Mouse (Mus musculus) liver, embryonic 13.5 days (tissue): Measurements from ENCODE around the gene Setd1a. TPM values are rescaled to one million over a fixed set of nuclear protein-coding genes. Genes with fewer than 3 reads are reported as not detected.
"Not testable (repeated sequence)": the region's sequence is repeated elsewhere in the genome, so short reads cannot be mapped to it uniquely, and the experiment has no call there.

Experiments
- ATAC-seq: fragments of 200-750 bp; cut with Nextera tagmentation; 2 replicates; pipeline ENCODE4 v1.8.0; 2017; ENCODE audit warnings: low read depth, mild to moderate bottlenecking, moderate number of reproducible peaks, moderate library complexity
- DNase-seq: peaks from one replicate; pipeline ENCODE4 v3.0.0; 2022
- H3K27ac ChIP-seq: fragments of 300-500 bp; sonication (generic); 2 replicates; pipeline ENCODE4 v1.5.1; 2015; ENCODE audit warnings: moderate library complexity, mild to moderate bottlenecking, inconsistent platforms
- H3K27me3 ChIP-seq: fragments of 300-500 bp; sonication (generic); 2 replicates; pipeline ENCODE4 v1.6.1; 2015; ENCODE audit warnings: mild to moderate bottlenecking, inconsistent platforms
- H3K36me3 ChIP-seq: fragments of 300-500 bp; sonication (generic); 2 replicates; pipeline ENCODE4 v1.6.1; 2015; ENCODE audit warnings: mild to moderate bottlenecking, inconsistent platforms
- H3K4me1 ChIP-seq: fragments of 300-500 bp; sonication (generic); replicated peaks from 2 replicates; pipeline ENCODE4 v1.6.1; 2015; ENCODE audit warnings: inconsistent platforms
- H3K4me2 ChIP-seq: fragments of 300-500 bp; sonication (generic); 2 replicates; pipeline ENCODE4 v1.6.1; 2015; ENCODE audit warnings: inconsistent platforms, mild to moderate bottlenecking, moderate library complexity
- H3K4me3 ChIP-seq: fragments of 300-500 bp; sonication (generic); replicated peaks from 2 replicates; pipeline ENCODE4 v1.5.1; 2015; ENCODE audit warnings: mild to moderate bottlenecking, inconsistent platforms
- H3K9ac ChIP-seq: fragments of 300-500 bp; sonication (generic); 2 replicates; pipeline ENCODE4 v1.6.1; 2015; ENCODE audit warnings: mild to moderate bottlenecking, inconsistent platforms
- H3K9me3 ChIP-seq: fragments of 300-500 bp; sonication (generic); replicated peaks from 2 replicates; pipeline ENCODE4 v1.6.1; 2016; ENCODE audit warnings: inconsistent platforms
- WGBS: fragments of 180-500 bp; shearing (Covaris S2); methylation state at CpG from one replicate; pipeline ENCODE4 v1.1.7; 2015; ENCODE audit not compliant: insufficient replicate concordance; 5-methylcytosine and 5-hydroxymethylcytosine counted together
- polyA plus RNA-seq: library from polyadenylated mRNA; unstranded; fragments of >200 nt; fragmentation: Nextera tagmentation; extraction: Ambion mirVana; gene quantifications from 2 replicates; pipeline ENCODE4 v1.2.1, GENCODE M21; 2015

The Setd1a gene
- 8.4 and 9.0 TPM in 2 replicates for polyA plus RNA-seq

DNA sequence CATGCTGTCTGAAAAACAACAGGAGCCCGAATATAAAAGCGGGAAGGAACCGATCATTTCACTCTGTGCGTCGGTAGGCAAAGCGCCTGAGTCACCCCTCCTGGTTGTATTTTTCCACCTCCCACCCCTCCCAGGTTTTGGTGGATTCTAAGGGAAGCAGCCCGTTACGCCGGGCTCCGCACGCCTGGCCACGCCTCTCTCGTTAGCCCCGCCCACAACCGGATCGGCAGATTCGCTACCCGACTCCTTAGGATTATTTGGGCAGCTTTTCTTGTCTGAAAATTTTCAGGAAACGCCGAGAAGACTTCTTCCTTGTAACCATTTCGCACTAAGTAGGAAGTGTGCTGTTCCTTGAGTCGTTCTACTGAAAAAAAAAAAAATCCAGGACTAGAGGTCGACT, at the start of gene Setd1a:
Gene Setd1a (plus strand): TSS at position 245 of the 400 bp plus-strand sequence.
- Histone ChIP-seq H3K4me3 (peak within 1 kb of the TSS; percentile 93), H3K27me3 (no peaks in the 10 kb centered on the region), H3K36me3 (peaks cover 32% of the 10 kb centered on the region), H3K4me1 (peaks cover 58% of the 10 kb centered on the region), H3K4me2 (peak within 1 kb of the TSS; percentile 91), H3K27ac (peak within 1 kb of the TSS; percentile 96), H3K9ac (peak within 1 kb of the TSS; percentile 93), H3K9me3 (no peaks in the 10 kb centered on the region)
- ATAC-seq (peak; percentile 56), DNase-seq (peak; percentile 76)
- 0% methylated on average over 23 of the region's 23 CpGs for WGBS

DNA sequence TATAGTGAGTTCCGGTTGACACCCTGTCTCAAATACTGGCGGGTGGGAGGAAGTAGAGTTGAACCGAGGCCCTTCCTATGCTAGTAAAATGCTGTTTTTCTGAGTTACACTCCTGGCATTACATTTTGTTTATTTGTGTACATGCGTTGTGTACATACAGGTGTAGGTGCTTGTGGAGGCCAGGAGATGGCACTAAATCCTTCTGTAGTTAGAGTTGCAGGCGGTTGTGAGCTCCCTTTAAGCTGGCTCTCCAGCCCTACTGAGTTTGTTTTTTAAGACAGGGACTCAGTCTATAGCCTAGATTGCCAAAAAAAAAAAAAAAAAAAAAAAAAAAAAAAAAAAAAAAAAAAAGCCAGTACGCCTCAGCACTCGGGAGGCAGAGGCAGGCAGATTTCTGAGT, 48.6 kb upstream of the Setd1a start:
- Histone ChIP-seq H3K9ac (no peak overlapping the region), H3K9me3 (no peaks in the 10 kb centered on the region), H3K4me3 (no peak overlapping the region), H3K4me1 (no peaks in the 10 kb centered on the region), H3K36me3 (no peaks in the 10 kb centered on the region), H3K4me2 (no peak overlapping the region), H3K27me3 (no peaks in the 10 kb centered on the region), H3K27ac (no peak overlapping the region)
- ATAC-seq: no peak
- DNase-seq: no peak
- WGBS: 63% methylated on average over 7 of the region's 7 CpGs

DNA sequence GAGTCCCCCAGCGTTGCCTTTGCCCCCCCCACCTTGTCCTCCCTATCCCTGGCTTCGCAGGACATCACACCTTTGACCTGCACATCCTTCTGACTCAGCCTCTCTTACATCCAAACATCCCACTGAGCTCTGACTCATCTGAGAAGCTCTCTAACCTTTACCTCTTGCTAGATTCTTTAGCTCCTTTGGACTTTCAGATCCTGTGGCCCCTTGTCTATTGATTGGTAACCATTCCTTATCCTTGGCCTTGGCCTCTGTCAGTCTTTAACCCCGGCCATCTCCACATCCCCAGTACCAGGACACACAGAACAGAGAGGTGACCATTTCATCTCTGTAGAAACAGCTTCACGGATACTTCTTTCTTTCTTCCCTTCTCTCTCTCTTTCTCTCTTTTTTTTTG, 46.3 kb upstream of the Setd1a start:
- Histone ChIP-seq H3K4me2 (no peak overlapping the region), H3K27ac (no peak overlapping the region), H3K27me3 (no peaks in the 10 kb centered on the region), H3K9ac (no peak overlapping the region), H3K4me3 (no peak overlapping the region), H3K36me3 (no peaks in the 10 kb centered on the region), H3K9me3 (no peaks in the 10 kb centered on the region), H3K4me1 (no peaks in the 10 kb centered on the region)
- no peak for ATAC-seq
- WGBS: 48% methylated on average over 4 of the region's 4 CpGs
- DNase-seq: no peak

GRCm38 (mm10) chr7:127732066-127732465, 44.4 kb upstream of the Setd1a start, which contains the start of gene Ctf2:
TSS of gene Ctf2 (minus strand) at chr7:127732166.
- not testable (repeated sequence) for H3K4me3 ChIP-seq, H3K9me3 ChIP-seq, H3K36me3 ChIP-seq, DNase-seq, ATAC-seq, H3K27me3 ChIP-seq, H3K4me2 ChIP-seq, H3K4me1 ChIP-seq, H3K27ac ChIP-seq, H3K9ac ChIP-seq
- WGBS: no CpG with 5 or more reads among the region's 5 CpGs

- Histone ChIP-seq H3K4me2 (peak within 1 kb of the TSS; percentile 98), H3K4me1 (peaks cover 37% of the 10 kb centered on the region), H3K9ac (peak within 1 kb of the TSS; percentile 78), H3K9me3 (no peaks in the 10 kb centered on the region), H3K36me3 (peaks cover 17% of the 10 kb centered on the region), H3K27ac (peak within 1 kb of the TSS; percentile 84), H3K27me3 (no peaks in the 10 kb centered on the region), H3K4me3 (peak within 1 kb of the TSS; percentile 70)
- peak; percentile 60 for DNase-seq
- under 1% methylated on average over 26 of the region's 26 CpGs for WGBS
- no peak for ATAC-seq
Observed at GRCm38 (mm10) chr7:127744366-127745045, 32.0 kb upstream of the Setd1a start, which contains the start of gene Fbxl19. TSS of gene Fbxl19 (plus strand) at chr7:127744543.

DNA sequence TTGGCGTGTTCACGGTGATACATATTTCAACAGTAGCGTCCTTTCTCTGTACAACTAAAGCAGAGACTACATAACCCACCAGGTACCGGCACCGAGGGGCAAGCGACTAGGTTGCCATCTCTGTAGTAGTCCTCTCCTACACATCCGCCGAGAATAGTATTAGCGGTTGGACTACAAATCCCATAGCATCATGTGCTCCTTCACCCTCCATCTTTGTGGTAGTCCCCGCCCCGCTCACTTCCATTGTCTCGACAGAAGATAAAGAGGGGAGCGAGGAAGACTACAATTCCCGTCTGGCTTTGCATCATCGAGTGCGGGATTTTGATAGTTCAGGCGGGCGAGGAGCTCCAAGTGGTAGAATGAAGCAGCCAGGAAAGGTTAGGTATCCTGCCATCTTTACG, 31.2 kb upstream of the Setd1a start:
- WGBS: under 1% methylated on average over 19 of the region's 19 CpGs
- H3K9me3 ChIP-seq: no peaks in the 10 kb centered on the region
- H3K27ac ChIP-seq: peak overlapping the region; percentile 84
- peaks cover 24% of the 10 kb centered on the region for H3K36me3 ChIP-seq
- DNase-seq (peak; percentile 84), ATAC-seq (peak; percentile 81)
- H3K27me3 ChIP-seq: no peaks in the 10 kb centered on the region
- H3K4me3 ChIP-seq: peak overlapping the region; percentile 70
- H3K4me2 ChIP-seq: peak overlapping the region; percentile 98
- peak overlapping the region; percentile 78 for H3K9ac ChIP-seq
- H3K4me1 ChIP-seq: peaks cover 37% of the 10 kb centered on the region

DNA sequence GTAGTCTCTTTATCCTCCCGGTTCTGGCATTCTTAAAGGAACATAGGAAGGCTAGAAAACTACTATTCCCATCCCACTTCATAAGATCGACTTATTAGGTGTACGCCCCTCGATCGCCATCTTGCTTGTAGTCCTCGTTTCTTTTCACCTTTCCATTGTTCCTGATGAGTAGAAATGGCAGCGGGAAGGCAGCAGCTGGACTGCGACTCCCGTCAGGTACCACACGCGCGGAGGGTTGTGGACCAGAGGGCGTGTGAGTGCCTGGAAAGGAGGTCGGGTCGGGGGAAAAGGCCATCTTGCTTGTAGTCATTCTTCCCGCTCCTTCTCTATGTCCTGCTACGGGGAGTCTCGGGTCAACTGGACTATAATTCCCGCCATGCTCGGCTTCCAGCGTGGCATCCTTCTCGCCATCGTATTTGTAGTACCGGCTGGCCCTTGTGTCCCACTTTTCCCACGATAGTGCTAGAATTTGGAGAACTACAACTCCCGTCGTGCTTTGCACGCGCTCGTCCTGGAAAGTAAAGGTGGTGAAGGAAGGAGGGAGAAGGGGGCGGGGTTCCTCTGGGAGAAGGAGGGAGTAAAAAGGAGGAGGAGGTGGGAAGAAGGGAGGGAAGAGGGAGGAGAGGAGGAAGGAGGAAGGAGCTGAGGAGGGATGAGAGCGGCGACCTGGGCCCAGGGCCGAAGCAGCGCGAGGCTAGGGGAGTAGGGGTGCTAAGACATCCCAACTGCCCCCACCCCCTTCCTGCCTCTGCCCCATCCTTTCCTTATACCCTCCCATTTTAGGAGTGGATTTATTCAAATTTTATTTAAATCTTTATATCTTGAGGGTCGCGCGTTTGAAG, 30.6 kb upstream of the Setd1a start:
- Histone ChIP-seq H3K4me3 (peak overlapping the region; percentile 70), H3K36me3 (peaks cover 31% of the 10 kb centered on the region), H3K9ac (peak overlapping the region; percentile 78), H3K9me3 (no peaks in the 10 kb centered on the region), H3K4me1 (peaks cover 37% of the 10 kb centered on the region), H3K27me3 (no peaks in the 10 kb centered on the region), H3K27ac (peak overlapping the region; percentile 84), H3K4me2 (peak overlapping the region; percentile 98)
- ATAC-seq: peak; percentile 64
- DNase-seq: peak; percentile 71
- under 1% methylated on average over 39 of the region's 39 CpGs for WGBS

DNA sequence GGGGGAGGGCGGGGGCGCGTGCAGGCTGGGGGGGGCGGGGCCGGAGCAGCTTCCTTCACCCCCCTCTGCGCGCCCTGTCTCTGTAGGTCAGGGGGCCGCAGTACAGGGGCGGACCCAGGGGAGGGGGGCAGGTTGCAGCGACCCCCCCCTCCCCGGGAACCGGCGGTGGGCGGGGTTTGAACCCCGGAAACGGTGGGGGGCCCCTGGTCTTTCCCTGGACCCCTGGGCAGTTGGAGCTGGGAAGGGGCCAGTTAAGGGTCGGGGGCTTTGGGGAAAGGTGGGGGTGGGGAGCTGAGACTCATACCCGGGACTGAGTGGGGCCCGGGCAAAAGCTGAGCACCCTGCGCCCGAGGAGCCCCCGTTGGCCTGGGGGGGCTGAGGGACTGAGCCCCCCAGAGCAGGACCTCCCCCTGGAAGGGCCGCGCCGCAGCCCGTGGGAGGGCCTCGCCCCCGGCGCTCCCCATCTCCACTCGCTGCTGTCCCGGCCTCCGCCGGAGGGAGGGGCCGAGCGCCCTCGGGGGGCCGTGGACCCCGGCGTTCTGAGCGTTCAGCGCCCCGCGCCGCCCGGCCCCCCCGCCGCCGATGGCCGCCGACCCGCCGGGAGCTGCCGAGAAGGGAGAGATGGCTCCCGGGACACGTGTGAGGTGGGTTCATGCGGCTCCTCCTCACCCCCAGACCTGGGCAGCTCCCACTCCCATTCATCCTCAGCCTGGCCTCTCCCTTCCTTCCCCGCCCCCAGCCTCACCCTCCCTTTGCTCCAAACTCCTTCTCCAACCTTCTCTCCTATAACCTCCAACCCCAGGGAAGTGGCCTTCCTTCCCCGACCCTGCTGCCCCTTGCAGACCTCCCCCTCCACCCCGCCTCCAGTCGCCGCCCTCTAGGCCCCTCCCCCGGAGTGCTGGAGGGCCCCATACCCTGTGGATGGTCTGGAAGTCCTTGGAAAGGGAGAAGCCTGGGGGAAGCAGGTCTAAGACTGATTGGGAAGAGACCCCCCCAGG, 29.7 kb upstream of the Setd1a start:
- H3K36me3 ChIP-seq: peaks cover 40% of the 10 kb centered on the region
- H3K9ac ChIP-seq: peak overlapping the region; percentile 78
- no peaks in the 10 kb centered on the region for H3K9me3 ChIP-seq
- 2% methylated on average over 59 of the region's 62 CpGs for WGBS
- H3K4me3 ChIP-seq: peak overlapping the region; percentile 70
- no peaks in the 10 kb centered on the region for H3K27me3 ChIP-seq
- H3K4me1 ChIP-seq: peaks cover 37% of the 10 kb centered on the region
- ATAC-seq (peak; percentile 4), DNase-seq (no peak)
- peak overlapping the region; percentile 98 for H3K4me2 ChIP-seq
- H3K27ac ChIP-seq: peak overlapping the region; percentile 84

DNA sequence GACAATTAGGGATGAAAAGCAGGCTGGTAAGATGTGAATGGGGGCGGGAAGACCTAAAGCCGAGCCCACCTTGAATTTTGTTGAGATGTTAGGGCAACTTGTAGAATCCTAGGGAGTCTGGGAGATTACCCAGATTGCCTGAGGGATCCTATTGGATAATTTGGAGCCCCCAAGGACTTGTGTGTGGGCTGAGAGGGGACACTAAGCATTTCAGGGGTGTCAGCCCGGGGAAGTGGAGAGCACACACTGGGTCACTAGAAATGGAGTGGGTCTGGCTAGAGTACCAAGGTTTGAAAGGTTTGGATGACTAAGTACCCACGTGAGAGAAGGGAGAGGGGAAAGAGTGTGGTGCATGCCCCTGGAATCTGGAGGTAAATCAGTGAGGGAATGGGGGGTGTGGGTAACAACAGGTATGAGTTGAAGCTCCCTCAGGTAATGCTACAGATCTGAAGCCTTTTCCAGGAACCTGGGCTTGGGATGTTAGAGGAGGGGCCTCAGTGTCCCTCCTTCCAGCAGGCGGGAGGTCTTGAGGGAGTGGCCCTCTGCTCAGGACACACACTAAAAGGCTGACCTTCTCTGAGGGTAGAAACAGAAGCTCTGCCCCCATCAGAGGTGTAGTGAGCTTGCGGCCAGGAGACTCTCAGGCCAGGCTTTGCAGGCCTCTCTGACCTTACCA, 28.8 kb upstream of the Setd1a start:
- peak overlapping the region; percentile 98 for H3K4me2 ChIP-seq
- ATAC-seq: no peak
- WGBS: 70% methylated on average over 6 of the region's 6 CpGs
- H3K36me3 ChIP-seq: peaks cover 47% of the 10 kb centered on the region
- peaks cover 37% of the 10 kb centered on the region for H3K4me1 ChIP-seq
- no peak overlapping the region for H3K9ac ChIP-seq
- H3K27ac ChIP-seq: no peak overlapping the region
- no peaks in the 10 kb centered on the region for H3K27me3 ChIP-seq
- H3K9me3 ChIP-seq: no peaks in the 10 kb centered on the region
- DNase-seq: no peak
- peak overlapping the region; percentile 70 for H3K4me3 ChIP-seq

DNA sequence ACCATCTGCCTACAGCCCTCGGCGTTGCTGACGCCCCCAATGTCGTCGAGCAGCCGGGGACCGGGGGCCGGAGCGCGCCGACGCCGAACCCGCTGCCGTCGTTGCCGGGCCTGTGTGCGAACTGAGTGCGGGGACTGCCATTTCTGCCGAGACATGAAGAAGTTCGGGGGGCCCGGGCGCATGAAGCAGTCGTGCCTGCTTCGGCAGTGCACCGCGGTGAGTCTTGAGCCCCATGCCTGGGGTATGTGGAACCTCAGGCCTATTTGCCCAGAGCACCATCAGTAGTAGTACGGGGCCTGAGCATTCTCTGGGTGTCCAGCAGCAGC, 28.3 kb upstream of the Setd1a start:
- no peaks in the 10 kb centered on the region for H3K9me3 ChIP-seq
- DNase-seq (no peak), ATAC-seq (no peak)
- H3K9ac ChIP-seq: no peak overlapping the region
- no peak overlapping the region for H3K4me3 ChIP-seq
- no peak overlapping the region for H3K27ac ChIP-seq
- peaks cover 37% of the 10 kb centered on the region for H3K4me1 ChIP-seq
- no peaks in the 10 kb centered on the region for H3K27me3 ChIP-seq
- peaks cover 49% of the 10 kb centered on the region for H3K36me3 ChIP-seq
- 90% methylated on average over 28 of the region's 28 CpGs for WGBS
- no peak overlapping the region for H3K4me2 ChIP-seq
